8 mouse cellular contexts compared by ENCODE assay signal in genomic region chr12:4717417-4717816, GRCm38 (mm10). TPM values are rescaled to one million over a fixed set of nuclear protein-coding genes. Genes with fewer than 3 reads are reported as not detected.
DNase-seq lines count a peak whose midpoint lies in the region; ATAC-seq and TF ChIP-seq lines count a peak whose summit lies in the region.

No protein-coding gene starts in this region.

- no peak overlapping the region for H3K4me2 ChIP-seq in limb, embryonic 11.5 days (ENCODE audit: low read depth, severe bottlenecking)

- ATAC-seq in G1E (ENCODE audit: extremely low read depth, insufficient number of reproducible peaks, low FRiP score, poor library complexity, severe bottlenecking) = peak; percentile 58; the same call in 1 of the 2 replicates
- peak; percentile 95 for ATAC-seq in erythroid progenitor cell, adult 5-6 weeks (replicated peaks; ENCODE audit: low FRiP score, poor library complexity, severe bottlenecking)
- no peak for ATAC-seq in limb, embryonic 11.5 days (ENCODE audit: insufficient number of reproducible peaks, low FRiP score, low TSS enrichment, low read depth)

- no peak overlapping the region for H3K9ac ChIP-seq in limb, embryonic 11.5 days (ENCODE audit: low read length)

- 8% methylated on average over 7 of the region's 7 CpGs for WGBS in limb, embryonic 11.5 days

- no peak overlapping the region for H3K27ac ChIP-seq in limb, embryonic 11.5 days (replicated peaks; ENCODE audit: low read depth, low read length)

- H3K4me1 ChIP-seq in G1E (ENCODE audit: insufficient read depth, low read depth, low read length) = peaks cover 57% of the 10 kb centered on the region
- H3K4me1 ChIP-seq in limb, embryonic 11.5 days (ENCODE audit: control insufficient read depth, insufficient read depth, low read length) = no peaks in the 10 kb centered on the region

- H3K9me3 ChIP-seq in G1E (replicated peaks) = no peaks in the 10 kb centered on the region
- H3K9me3 ChIP-seq in limb, embryonic 11.5 days (ENCODE audit: control insufficient read depth, low read length) = no peaks in the 10 kb centered on the region

- no peak overlapping the region; the same call in 1 of the 2 replicates for H3K4me3 ChIP-seq in G1E (ENCODE audit: low read depth, low read length)
- H3K4me3 ChIP-seq in limb, embryonic 11.5 days (ENCODE audit: low read depth, low read length) = no peak overlapping the region

- no peaks in the 10 kb centered on the region for H3K27me3 ChIP-seq in G1E (ENCODE audit: insufficient read depth, low read length)
- no peaks in the 10 kb centered on the region for H3K27me3 ChIP-seq in limb, embryonic 11.5 days (ENCODE audit: control insufficient read depth, insufficient read depth, low read length)

- DNase-seq in adrenal gland, postnatal 10 days = peak; percentile 47
- DNase-seq in adrenal gland, adult 18-20 months (ENCODE audit: low spot score in 2 of 2) = no peak
- no peak for DNase-seq in G1E (ENCODE audit: low spot score)
- DNase-seq in limb, embryonic 11.5 days (ENCODE audit: low spot score) = peak; percentile 47
- DNase-seq in naive thymus-derived CD4-positive, alpha-beta T cell, adult 2 months (ENCODE audit: low read depth) = peak; percentile 57
- DNase-seq in cerebellum, postnatal 36 days = no peak
- no peak for DNase-seq in cerebellum, adult 11-12 months

- H3K36me3 ChIP-seq in G1E (replicated peaks) = peaks cover 32% of the 10 kb centered on the region
- no peaks in the 10 kb centered on the region for H3K36me3 ChIP-seq in limb, embryonic 11.5 days (ENCODE audit: control insufficient read depth, insufficient read depth, low read length)

- TF ChIP-seq CTCF in G1E (IDR thresholded peaks at IDR 0.05; ENCODE audit: low read depth, low read length) = no peak

RNA-seq across cellular contexts. Expression of gene Fam228a, which starts 20.8 kb away (rescaled TPM):
- under 1 TPM; 0.15 to 0.76 TPM for total RNA-seq in adrenal gland, postnatal 10 days (2021)
- total RNA-seq in adrenal gland, adult 18-20 months (2021) = under 1 TPM; 0.19 to 0.27 TPM
- total RNA-seq in G1E (2014; fragmentation: Nextera tagmentation) = not detected in 2 replicates
- 0.06 and 0.33 TPM in 2 replicates for total RNA-seq in G1E (2017)
- not detected in 2 replicates for polyA plus RNA-seq in G1E (2012)
- total RNA-seq in erythroid progenitor cell, adult 5-6 weeks (2015; ENCODE audit: low replicate concordance) = not detected in 2 replicates
- not detected in 2 replicates for total RNA-seq in erythroid progenitor cell, adult 5-6 weeks (2017; ENCODE audit: low replicate concordance)
- 0.28 and 0.30 TPM in 2 replicates for polyA plus RNA-seq in limb, embryonic 11.5 days (2014; fragmentation: Nextera tagmentation; extraction: Ambion mirVana)

RNA-seq across cellular contexts. Expression of gene Pfn4, which starts 51.4 kb away (rescaled TPM):
- 1 to 10 TPM; 2.5 to 3.9 TPM for total RNA-seq in adrenal gland, postnatal 10 days (2021)
- 1 to 10 TPM in 1 of 2 experiments, under 1 TPM in 1; 0.86 to 1.1 TPM for total RNA-seq in adrenal gland, adult 18-20 months (2021)
- not detected in 2 replicates for total RNA-seq in G1E (2014; fragmentation: Nextera tagmentation)
- total RNA-seq in G1E (2017) = 0.05 and 0.23 TPM in 2 replicates
- polyA plus RNA-seq in G1E (2012) = not detected in 2 replicates
- total RNA-seq in erythroid progenitor cell, adult 5-6 weeks (2015; ENCODE audit: low replicate concordance) = not detected in 2 replicates
- total RNA-seq in erythroid progenitor cell, adult 5-6 weeks (2017; ENCODE audit: low replicate concordance) = not detected in 2 replicates
- polyA plus RNA-seq in limb, embryonic 11.5 days (2014; fragmentation: Nextera tagmentation; extraction: Ambion mirVana) = 2.4 TPM in 2 replicates

RNA-seq across cellular contexts. Expression of gene Fam228b, which starts 51.6 kb away (rescaled TPM):
- 10 to 100 TPM in 1 of 2 experiments, 1 to 10 TPM in 1; 8.6 to 17.3 TPM for total RNA-seq in adrenal gland, postnatal 10 days (2021)
- 1 to 10 TPM; 3.3 to 6.1 TPM for total RNA-seq in adrenal gland, adult 18-20 months (2021)
- total RNA-seq in G1E (2014; fragmentation: Nextera tagmentation) (not detected in 2 replicates), G1E (2017) (0.17 and 0.76 TPM in 2 replicates)
- polyA plus RNA-seq in G1E (2012) = not detected in 2 replicates
- not detected in 2 replicates for total RNA-seq in erythroid progenitor cell, adult 5-6 weeks (2015; ENCODE audit: low replicate concordance)
- 0.90 TPM in 1 of 2 replicates, not detected in the other for total RNA-seq in erythroid progenitor cell, adult 5-6 weeks (2017; ENCODE audit: low replicate concordance)
- polyA plus RNA-seq in limb, embryonic 11.5 days (2014; fragmentation: Nextera tagmentation; extraction: Ambion mirVana) = 3.7 and 4.3 TPM in 2 replicates

Comparison
In these comparisons a context has a peak if more than half of its experiments do, and no peak if none do; other contexts are left out.
1. DNase-seq: peak in adrenal gland, postnatal 10 days (single experiment), limb, embryonic 11.5 days (single experiment) and naive thymus-derived CD4-positive, alpha-beta T cell, adult 2 months (single experiment); none in adrenal gland, adult 18-20 months (0 of 2), G1E (single experiment), cerebellum, postnatal 36 days (0 of 2) and cerebellum, adult 11-12 months (single experiment).